Mouse (Mus musculus) embryonic fibroblast, embryonic 13.5 days (primary cell): ENCODE results near the gene 2310030G06Rik.

Experiments
- CTCF ChIP-seq: IDR thresholded peaks from 2 replicates; pipeline ENCODE4 v1.5.1; 2011; ENCODE audit warnings: mild to moderate bottlenecking, control low read depth, low read length, moderate library complexity, borderline replicate concordance; ENCODE audit not compliant: insufficient read depth
- POLR2A ChIP-seq: IDR thresholded peaks from 2 replicates; pipeline ENCODE4 v1.6.1; 2011; ENCODE audit warnings: low read depth, mild to moderate bottlenecking, control low read depth, low read length, moderate library complexity

- TF ChIP-seq POLR2A (no peak), CTCF (no peak)
Measured at GRCm38 (mm10) chr9:50742744-50743143, 3.6 kb downstream of the 2310030G06Rik start.
